ENCODE assay signal across 23 mouse cellular contexts in genomic region chr2:20697719-20698118, GRCm38 (mm10).
A peak's percentile ranks its signal among the peaks of the same experiment; 100 is the strongest.
DNase-seq lines count a peak whose midpoint lies in the region; TF ChIP-seq lines count a peak whose summit lies in the region.
"Had no signal": no experiment of that assay in that cellular context is flagged by ENCODE, and none has a peak within 500 bp of the region (broad histone marks: within the 10 kb centered on the region; RNA-seq: fewer than 3 reads in every experiment).

No protein-coding gene starts in this region.

- no peak overlapping the region for H3K4me3 ChIP-seq in CH12.LX (replicated peaks in 1 of 3; ENCODE audit: low read depth in 2 of 3, low read length in 2 of 3, poor library complexity in 1 of 3)
- H3K4me3 ChIP-seq: embryonic facial prominence, embryonic 12.5 days; embryonic facial prominence, embryonic 15.5 days; heart, adult 2 months; heart, embryonic 10.5 days; heart, embryonic 13.5 days; hindbrain, embryonic 12.5 days; hindbrain, embryonic 15.5 days had no signal

- no peak for TF ChIP-seq RAD21 in CH12.LX (IDR thresholded peaks at IDR 0.05; ENCODE audit: low read depth, low read length)

- peak; percentile 28 for DNase-seq in heart, adult 11 months
- DNase-seq in heart, postnatal 36 days = no peak
- peak; percentile 12 for DNase-seq in right cerebral cortex, adult 18-20 months
- no peak for DNase-seq in right cerebral cortex, postnatal 4 days
- peak; percentile 56 for DNase-seq in CH12.LX (ENCODE audit: extremely low read depth)
- peak; percentile 47 for DNase-seq in telencephalon, adult 2 months (ENCODE audit: low read depth, low spot score)
- DNase-seq in adrenal gland, postnatal 10 days = no peak
- DNase-seq: adrenal gland, postnatal 14 days; cerebellum, adult 18-20 months; cerebellum, adult 9-10 months; cerebellum, postnatal 14 days; forebrain, postnatal 0 days; gastrocnemius, postnatal 25 days; heart, adult 2 months; heart, postnatal 14 days had no signal

- H3K9me3 ChIP-seq in CH12.LX (replicated peaks; ENCODE audit: low read length) = no peaks in the 10 kb centered on the region
- H3K9me3 ChIP-seq: embryonic facial prominence, embryonic 12.5 days; embryonic facial prominence, embryonic 15.5 days; G1E; heart, embryonic 10.5 days; heart, embryonic 13.5 days; hindbrain, embryonic 12.5 days; hindbrain, embryonic 15.5 days had no signal

- dilution Hi-C loops in CH12.LX (cut with MboI; ENCODE audit: extremely low pct_ligation_motif_present, extremely low pct_unique_long_range_greater_than_20kb, low sequenced_read_pairs) = no loop called here

- in situ Hi-C loops in CH12.LX (cut with MboI; ENCODE audit: low pct_ligation_motif_present, low pct_unique_long_range_greater_than_20kb, low sequenced_read_pairs) = no loop called here

- no peak overlapping the region for H3K9ac ChIP-seq in CH12.LX (ENCODE audit: insufficient read depth, low read depth)
- H3K9ac ChIP-seq: embryonic facial prominence, embryonic 12.5 days; embryonic facial prominence, embryonic 15.5 days; forebrain, postnatal 0 days; heart, embryonic 13.5 days; hindbrain, embryonic 12.5 days; hindbrain, embryonic 15.5 days had no signal

- no peaks in the 10 kb centered on the region for H3K27me3 ChIP-seq in CH12.LX (replicated peaks)
- H3K27me3 ChIP-seq: embryonic facial prominence, embryonic 12.5 days; embryonic facial prominence, embryonic 15.5 days; heart, embryonic 13.5 days; hindbrain, embryonic 12.5 days; hindbrain, embryonic 15.5 days; Patski had no signal

- H3K27ac ChIP-seq in CH12.LX (ENCODE audit: insufficient read depth, low read depth) = no peak overlapping the region
- H3K27ac ChIP-seq: embryonic facial prominence, embryonic 12.5 days; embryonic facial prominence, embryonic 15.5 days; heart, adult 2 months; heart, embryonic 10.5 days; heart, embryonic 13.5 days; hindbrain, embryonic 12.5 days; hindbrain, embryonic 15.5 days had no signal

- peaks cover 14 to 20% of the 10 kb centered on the region in 2 experiments for H3K4me1 ChIP-seq in CH12.LX (ENCODE audit: control insufficient read depth in 1 of 2, insufficient read depth in 2 of 2)
- H3K4me1 ChIP-seq: embryonic facial prominence, embryonic 12.5 days; embryonic facial prominence, embryonic 15.5 days; hindbrain, embryonic 12.5 days; hindbrain, embryonic 15.5 days had no signal

- TF ChIP-seq POLR2A in CH12.LX (IDR thresholded peaks at IDR 0.05; ENCODE audit: low read depth, low read length) = no peak

- intact Hi-C loops in heart, postnatal 36 days (cut with DNase I) = no loop called here

- no peak for TF ChIP-seq CTCF in CH12.LX (conservative IDR thresholded peaks at IDR 0.05 in 1 of 2, IDR thresholded peaks at IDR 0.05 in 1 of 2; ENCODE audit: low read depth in 2 of 2, low read length in 2 of 2)

- peak; percentile 90 for TF ChIP-seq EP300 in CH12.LX (IDR thresholded peaks at IDR 0.05; ENCODE audit: low read length)

- no peaks in the 10 kb centered on the region; the same call in 1 of the 2 replicates for H3K79me2 ChIP-seq in CH12.LX (replicated peaks; ENCODE audit: control insufficient read depth, extremely low read depth, insufficient read depth, poor library complexity, severe bottlenecking)

- H3K4me2 ChIP-seq in CH12.LX (ENCODE audit: insufficient read depth, low read depth, poor library complexity, severe bottlenecking) = peak overlapping the region; percentile 50; the same call in 1 of the 2 replicates
- H3K4me2 ChIP-seq: embryonic facial prominence, embryonic 12.5 days; embryonic facial prominence, embryonic 15.5 days; heart, embryonic 13.5 days; hindbrain, embryonic 12.5 days; hindbrain, embryonic 15.5 days had no signal

- no peaks in the 10 kb centered on the region for H3K36me3 ChIP-seq in CH12.LX (replicated peaks in 1 of 2; ENCODE audit: control insufficient read depth in 1 of 2, insufficient read depth in 1 of 2, low read length in 1 of 2)
- H3K36me3 ChIP-seq: embryonic facial prominence, embryonic 12.5 days; embryonic facial prominence, embryonic 15.5 days; G1E; heart, embryonic 10.5 days; heart, embryonic 13.5 days; hindbrain, embryonic 12.5 days; hindbrain, embryonic 15.5 days had no signal

TF ChIP-seq in CH12.LX, 34 proteins besides CTCF, POLR2A, EP300 and RAD21:
- TF ChIP-seq GABPA (IDR thresholded peaks at IDR 0.05; ENCODE audit: insufficient replicate concordance, low read depth, low read length) (no peak), MYC (IDR thresholded peaks at IDR 0.05; ENCODE audit: low read depth, low read length) (peak; percentile 98), JUN (IDR thresholded peaks at IDR 0.05; ENCODE audit: insufficient read depth, low read depth, low read length) (peak; percentile 82), JUND (conservative IDR thresholded peaks at IDR 0.05; ENCODE audit: low read depth, low read length) (peak; percentile 92), IRF4 (IDR thresholded peaks at IDR 0.05; ENCODE audit: low read depth, low read length) (peak; percentile 92), ZMIZ1 (IDR thresholded peaks at IDR 0.05; ENCODE audit: low read depth, low read length) (no peak), BHLHE40 (IDR thresholded peaks at IDR 0.05; ENCODE audit: low read depth, low read length) (peak; percentile 66), MAX (IDR thresholded peaks at IDR 0.05; ENCODE audit: low read length) (peak; percentile 98), SMC3 (IDR thresholded peaks at IDR 0.05; ENCODE audit: low read depth, low read length) (no peak), MEF2A (IDR thresholded peaks at IDR 0.05; ENCODE audit: borderline replicate concordance, low read depth, low read length) (peak; percentile 88), TBP (conservative IDR thresholded peaks at IDR 0.05; ENCODE audit: low read depth, low read length) (no peak), RCOR1 (conservative IDR thresholded peaks at IDR 0.05; ENCODE audit: low read depth, low read length) (peak; percentile 91; the same call in 1 of the 2 replicates), TCF12 (IDR thresholded peaks at IDR 0.05; ENCODE audit: low read depth, low read length) (peak; percentile 85), MXI1 (IDR thresholded peaks at IDR 0.05; ENCODE audit: low read depth, low read length) (peak; percentile 96), SIN3A (IDR thresholded peaks at IDR 0.05; ENCODE audit: low read length) (peak; percentile 96), ETS1 (conservative IDR thresholded peaks at IDR 0.05; ENCODE audit: low read depth, low read length) (peak; percentile 81)

Comparison
In these comparisons a context has a peak if more than half of its experiments do, and no peak if none do; other contexts are left out.
1. DNase-seq: peak in heart, adult 11 months (single experiment), right cerebral cortex, adult 18-20 months (single experiment), CH12.LX (single experiment) and telencephalon, adult 2 months (single experiment); none in heart, postnatal 36 days (0 of 2), right cerebral cortex, postnatal 4 days (single experiment) and adrenal gland, postnatal 10 days (single experiment).